Mouse (Mus musculus): ENCODE data around the gene Krt81. TPM values are rescaled to one million over a fixed set of nuclear protein-coding genes. Genes with fewer than 3 reads are reported as not detected.
A peak's percentile ranks its signal among the peaks of the same experiment; 100 is the strongest.

Gene Krt81
- total and polyA plus RNA-seq, 2 experiments from 2014 or later = not detected

GRCm38 (mm10) chr15:101424914-101425313 lies 38.6 kb downstream of the Krt81 start:
- H3K36me3 ChIP-seq (ENCODE audit: insufficient read depth) = no peaks in the 10 kb centered on the region
- H3K9me3 ChIP-seq (ENCODE audit: low read length) = no peaks in the 10 kb centered on the region
- ATAC-seq = no peak
- WGBS = 23% methylated on average over 5 of the region's 5 CpGs
- no peak overlapping the region for H3K9ac ChIP-seq
- no peak overlapping the region for H3K4me2 ChIP-seq (ENCODE audit: low read depth)
- no peaks in the 10 kb centered on the region for H3K27me3 ChIP-seq (ENCODE audit: insufficient read depth, low read length)
- H3K4me1 ChIP-seq (ENCODE audit: insufficient read depth) = no peaks in the 10 kb centered on the region
- TF ChIP-seq CTCF (IDR thresholded peaks at IDR 0.05; ENCODE audit: low read depth) = no peak
- H3K27ac ChIP-seq (ENCODE audit: low read depth, low read length) = no peak overlapping the region
- DNase-seq = no peak
- no peak overlapping the region for H3K4me3 ChIP-seq (ENCODE audit: low read depth, low read length)

DNA sequence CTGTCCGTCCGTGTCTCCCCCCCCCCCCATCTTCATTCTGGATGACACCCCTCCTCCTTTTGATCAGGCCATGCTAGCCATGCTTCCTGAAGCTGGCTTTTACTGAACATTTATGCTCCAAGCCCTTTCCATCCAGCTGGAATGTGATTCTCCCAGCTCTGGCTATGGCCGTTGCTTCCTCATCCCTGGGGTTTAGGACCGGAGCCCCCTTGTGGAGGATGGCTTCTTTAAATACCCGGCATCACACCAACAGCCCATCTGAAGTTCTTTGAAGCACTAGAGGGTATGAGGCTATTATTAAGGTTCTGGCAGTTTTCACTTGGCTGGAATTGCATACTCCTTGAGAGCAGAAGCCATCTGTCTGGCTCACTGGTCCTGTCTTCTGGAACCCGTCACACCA lies 42.6 kb downstream of the Krt81 start:
- no peak for ATAC-seq
- Histone ChIP-seq H3K4me2 (ENCODE audit: low read depth) (no peak overlapping the region), H3K27me3 (ENCODE audit: insufficient read depth, low read length) (no peaks in the 10 kb centered on the region), H3K27ac (ENCODE audit: low read depth, low read length) (no peak overlapping the region), H3K9me3 (ENCODE audit: low read length) (no peaks in the 10 kb centered on the region), H3K36me3 (ENCODE audit: insufficient read depth) (no peaks in the 10 kb centered on the region), H3K4me3 (ENCODE audit: low read depth, low read length) (no peak overlapping the region), H3K9ac (no peak overlapping the region), H3K4me1 (ENCODE audit: insufficient read depth) (no peaks in the 10 kb centered on the region)
- TF ChIP-seq CTCF (IDR thresholded peaks at IDR 0.05; ENCODE audit: low read depth) = peak; percentile 50
- peak; percentile 32 for DNase-seq
- 48% methylated on average over 6 of the region's 6 CpGs for WGBS

GRCm38 (mm10) chr15:101418950-101419349 lies 44.6 kb downstream of the Krt81 start:
- peak; percentile 49 for DNase-seq
- 74% methylated on average over 4 of the region's 4 CpGs for WGBS
- ATAC-seq = peak; percentile 90
- Histone ChIP-seq H3K27ac (ENCODE audit: low read depth, low read length) (no peak overlapping the region), H3K36me3 (ENCODE audit: insufficient read depth) (no peaks in the 10 kb centered on the region), H3K4me3 (ENCODE audit: low read depth, low read length) (no peak overlapping the region), H3K27me3 (ENCODE audit: insufficient read depth, low read length) (no peaks in the 10 kb centered on the region), H3K9me3 (ENCODE audit: low read length) (no peaks in the 10 kb centered on the region), H3K4me1 (ENCODE audit: insufficient read depth) (no peaks in the 10 kb centered on the region), H3K4me2 (ENCODE audit: low read depth) (no peak overlapping the region), H3K9ac (no peak overlapping the region)
- TF ChIP-seq CTCF (IDR thresholded peaks at IDR 0.05; ENCODE audit: low read depth) = no peak

- DNase-seq (no peak), ATAC-seq (no peak)
- 38% methylated on average over 11 of the region's 11 CpGs for WGBS
- Histone ChIP-seq H3K27ac (ENCODE audit: low read depth, low read length) (no peak overlapping the region), H3K36me3 (ENCODE audit: insufficient read depth) (no peaks in the 10 kb centered on the region), H3K9ac (no peak overlapping the region), H3K4me3 (ENCODE audit: low read depth, low read length) (no peak overlapping the region), H3K27me3 (ENCODE audit: insufficient read depth, low read length) (peaks cover 6% of the 10 kb centered on the region), H3K4me1 (ENCODE audit: insufficient read depth) (no peaks in the 10 kb centered on the region), H3K9me3 (ENCODE audit: low read length) (no peaks in the 10 kb centered on the region), H3K4me2 (ENCODE audit: low read depth) (no peak overlapping the region)
- TF ChIP-seq CTCF (IDR thresholded peaks at IDR 0.05; ENCODE audit: low read depth) = no peak
These were observed 48.6 kb downstream of the Krt81 start for GRCm38 (mm10) chr15:101414807-101415565.

GRCm38 (mm10) chr15:101413916-101414635 lies 49.5 kb downstream of the Krt81 start:
- ATAC-seq = no peak

GRCm38 (mm10) chr15:101412188-101412587 lies 51.4 kb downstream of the Krt81 start:
- no peaks in the 10 kb centered on the region for H3K9me3 ChIP-seq (ENCODE audit: low read length)
- H3K4me2 ChIP-seq (ENCODE audit: low read depth) = no peak overlapping the region
- H3K36me3 ChIP-seq (ENCODE audit: insufficient read depth) = no peaks in the 10 kb centered on the region
- H3K4me1 ChIP-seq (ENCODE audit: insufficient read depth) = no peaks in the 10 kb centered on the region
- peaks cover 6% of the 10 kb centered on the region for H3K27me3 ChIP-seq (ENCODE audit: insufficient read depth, low read length)
- no peak overlapping the region for H3K4me3 ChIP-seq (ENCODE audit: low read depth, low read length)
- DNase-seq (no peak), ATAC-seq (no peak)
- H3K27ac ChIP-seq (ENCODE audit: low read depth, low read length) = no peak overlapping the region
- TF ChIP-seq CTCF (IDR thresholded peaks at IDR 0.05; ENCODE audit: low read depth) = no peak
- 22% methylated on average over 31 of the region's 31 CpGs for WGBS
- no peak overlapping the region for H3K9ac ChIP-seq

More at GRCm38 (mm10) chr15:101413916-101414635, 49.5 kb downstream of the Krt81 start:
- no peak for TF ChIP-seq CTCF (IDR thresholded peaks at IDR 0.05; ENCODE audit: low read depth)
- no peaks in the 10 kb centered on the region for H3K9me3 ChIP-seq (ENCODE audit: low read length)
- H3K36me3 ChIP-seq (ENCODE audit: insufficient read depth) = no peaks in the 10 kb centered on the region
- H3K4me1 ChIP-seq (ENCODE audit: insufficient read depth) = no peaks in the 10 kb centered on the region
- peaks cover 6% of the 10 kb centered on the region for H3K27me3 ChIP-seq (ENCODE audit: insufficient read depth, low read length)
- no peak overlapping the region for H3K4me2 ChIP-seq (ENCODE audit: low read depth)
- H3K27ac ChIP-seq (ENCODE audit: low read depth, low read length) = no peak overlapping the region
- WGBS = 60% methylated on average over 7 of the region's 7 CpGs
- no peak overlapping the region for H3K9ac ChIP-seq
- DNase-seq = no peak
- no peak overlapping the region for H3K4me3 ChIP-seq (ENCODE audit: low read depth, low read length)

GRCm38 (mm10) chr15:101410775-101411174 lies 52.8 kb downstream of the Krt81 start, which contains the start of gene Krt7:
TSS of gene Krt7 (plus strand) at chr15:101411043.
- Histone ChIP-seq H3K27ac (ENCODE audit: low read depth, low read length) (no peak within 1 kb of the TSS), H3K9ac (no peak within 1 kb of the TSS), H3K36me3 (ENCODE audit: insufficient read depth) (no peaks in the 10 kb centered on the region), H3K4me2 (ENCODE audit: low read depth) (no peak within 1 kb of the TSS), H3K4me1 (ENCODE audit: insufficient read depth) (no peaks in the 10 kb centered on the region), H3K27me3 (ENCODE audit: insufficient read depth, low read length) (peaks cover 6% of the 10 kb centered on the region), H3K9me3 (ENCODE audit: low read length) (no peaks in the 10 kb centered on the region), H3K4me3 (ENCODE audit: low read depth, low read length) (no peak within 1 kb of the TSS)
- no peak for TF ChIP-seq CTCF (IDR thresholded peaks at IDR 0.05; ENCODE audit: low read depth)
- 61% methylated on average over 2 of the region's 2 CpGs for WGBS
- ATAC-seq (no peak), DNase-seq (no peak)

Other genes starting within 250 kb of the Krt81 start
- gene Grasp, start 239.6 kb downstream of the Krt81 start, total RNA-seq (2014; rRNA removed) = 8.8 and 11.1 TPM in 2 replicates
- gene Grasp, start 239.6 kb downstream of the Krt81 start, polyA plus RNA-seq (2015; fragmentation: Nextera tagmentation; extraction: Ambion mirVana) = 3.3 and 3.4 TPM in 2 replicates
- gene Nr4a1, start 209.5 kb downstream of the Krt81 start, total RNA-seq (2014; rRNA removed) = 8.9 and 9.6 TPM in 2 replicates
- 8.5 and 9.0 TPM in 2 replicates for gene Nr4a1, start 209.5 kb downstream of the Krt81 start, polyA plus RNA-seq (2015; fragmentation: Nextera tagmentation; extraction: Ambion mirVana)
- gene Atg101, start 179.5 kb downstream of the Krt81 start, total RNA-seq (2014; rRNA removed) = 56.3 and 60.0 TPM in 2 replicates
- 81.3 and 94.4 TPM in 2 replicates for gene Atg101, start 179.5 kb downstream of the Krt81 start, polyA plus RNA-seq (2015; fragmentation: Nextera tagmentation; extraction: Ambion mirVana)
- gene 6030408B16Rik, start 170.5 kb downstream of the Krt81 start, total RNA-seq (2014; rRNA removed) = 0.54 and 1.00 TPM in 2 replicates
- 0.30 and 0.77 TPM in 2 replicates for gene 6030408B16Rik, start 170.5 kb downstream of the Krt81 start, polyA plus RNA-seq (2015; fragmentation: Nextera tagmentation; extraction: Ambion mirVana)
- 0.29 TPM in 1 of 2 replicates, not detected in the other for gene Krt80, start 93.6 kb downstream of the Krt81 start, total RNA-seq (2014; rRNA removed)
- gene Krt80, start 93.6 kb downstream of the Krt81 start, polyA plus RNA-seq (2015; fragmentation: Nextera tagmentation; extraction: Ambion mirVana) = 0.16 and 0.23 TPM in 2 replicates
- 0.29 and 0.31 TPM in 2 replicates for gene Krt7, start 52.7 kb downstream of the Krt81 start, total RNA-seq (2014; rRNA removed)
- 0.24 and 0.47 TPM in 2 replicates for gene Krt7, start 52.7 kb downstream of the Krt81 start, polyA plus RNA-seq (2015; fragmentation: Nextera tagmentation; extraction: Ambion mirVana)
- 0.15 and 0.52 TPM in 2 replicates for gene Krt87, start 24.9 kb downstream of the Krt81 start, total RNA-seq (2014; rRNA removed)
- gene Krt87, start 24.9 kb downstream of the Krt81 start, polyA plus RNA-seq (2015; fragmentation: Nextera tagmentation; extraction: Ambion mirVana) = 0.36 and 0.38 TPM in 2 replicates
- gene Krt88, start 16.0 kb downstream of the Krt81 start, total RNA-seq (2014; rRNA removed) = not detected in 2 replicates
- gene Krt88, start 16.0 kb downstream of the Krt81 start, polyA plus RNA-seq (2015; fragmentation: Nextera tagmentation; extraction: Ambion mirVana) = not detected in 2 replicates
- gene Krt86, start 9.7 kb upstream of the Krt81 start, total RNA-seq (2014; rRNA removed) = 0.14 TPM in 1 of 2 replicates, not detected in the other
- gene Krt86, start 9.7 kb upstream of the Krt81 start, polyA plus RNA-seq (2015; fragmentation: Nextera tagmentation; extraction: Ambion mirVana) = 0.11 and 0.19 TPM in 2 replicates
- not detected in 2 replicates for gene Krt83, start 27.8 kb upstream of the Krt81 start, total RNA-seq (2014; rRNA removed)
- not detected in 2 replicates for gene Krt83, start 27.8 kb upstream of the Krt81 start, polyA plus RNA-seq (2015; fragmentation: Nextera tagmentation; extraction: Ambion mirVana)
- gene Gm49425, start 53.5 kb upstream of the Krt81 start, total RNA-seq (2014; rRNA removed) = not detected in 2 replicates
- gene Gm49425, start 53.5 kb upstream of the Krt81 start, polyA plus RNA-seq (2015; fragmentation: Nextera tagmentation; extraction: Ambion mirVana) = not detected in 2 replicates
- gene Krt84, start 69.1 kb upstream of the Krt81 start, total RNA-seq (2014; rRNA removed) = not detected in 2 replicates
- gene Krt84, start 69.1 kb upstream of the Krt81 start, polyA plus RNA-seq (2015; fragmentation: Nextera tagmentation; extraction: Ambion mirVana) = not detected in 2 replicates
- gene Krt82, start 86.9 kb upstream of the Krt81 start, total RNA-seq (2014; rRNA removed) = not detected in 2 replicates
- gene Krt82, start 86.9 kb upstream of the Krt81 start, polyA plus RNA-seq (2015; fragmentation: Nextera tagmentation; extraction: Ambion mirVana) = not detected in 2 replicates
- 0.29 TPM in 1 of 2 replicates, not detected in the other for gene Krt90, start 99.2 kb upstream of the Krt81 start, total RNA-seq (2014; rRNA removed)
- gene Krt90, start 99.2 kb upstream of the Krt81 start, polyA plus RNA-seq (2015; fragmentation: Nextera tagmentation; extraction: Ambion mirVana) = 0.10 and 0.29 TPM in 2 replicates
- 0.10 and 0.15 TPM in 2 replicates for gene Krt75, start 110.2 kb upstream of the Krt81 start, total RNA-seq (2014; rRNA removed)
- 0.05 and 0.19 TPM in 2 replicates for gene Krt75, start 110.2 kb upstream of the Krt81 start, polyA plus RNA-seq (2015; fragmentation: Nextera tagmentation; extraction: Ambion mirVana)
- not detected in 2 replicates for gene Gm5414, start 164.4 kb upstream of the Krt81 start, total RNA-seq (2014; rRNA removed)
- gene Gm5414, start 164.4 kb upstream of the Krt81 start, polyA plus RNA-seq (2015; fragmentation: Nextera tagmentation; extraction: Ambion mirVana) = not detected in 2 replicates
- not detected in 2 replicates for gene Gm5478, start 183.6 kb upstream of the Krt81 start, total RNA-seq (2014; rRNA removed)
- gene Gm5478, start 183.6 kb upstream of the Krt81 start, polyA plus RNA-seq (2015; fragmentation: Nextera tagmentation; extraction: Ambion mirVana) = not detected in 2 replicates
- gene Krt6b, start 216.5 kb upstream of the Krt81 start, total RNA-seq (2014; rRNA removed) = not detected in 2 replicates
- not detected in 2 replicates for gene Krt6b, start 216.5 kb upstream of the Krt81 start, polyA plus RNA-seq (2015; fragmentation: Nextera tagmentation; extraction: Ambion mirVana)
- not detected in 2 replicates for gene Krt6a, start 230.6 kb upstream of the Krt81 start, total RNA-seq (2014; rRNA removed)
- not detected in 2 replicates for gene Krt6a, start 230.6 kb upstream of the Krt81 start, polyA plus RNA-seq (2015; fragmentation: Nextera tagmentation; extraction: Ambion mirVana)
- not detected in 2 replicates for gene Krt5, start 249.1 kb upstream of the Krt81 start, total RNA-seq (2014; rRNA removed)
- not detected in 2 replicates for gene Krt5, start 249.1 kb upstream of the Krt81 start, polyA plus RNA-seq (2015; fragmentation: Nextera tagmentation; extraction: Ambion mirVana)